Mouse (Mus musculus) effector memory CD4-positive, alpha-beta T cell, adult 7 months (primary cell): ENCODE measurements around the gene Plekhj1. TPM values are rescaled to one million over a fixed set of nuclear protein-coding genes. Genes with fewer than 3 reads are reported as not detected.

Experiments
- polyA plus RNA-seq: library from polyadenylated mRNA; unstranded; fragments of 100-300 nt; shearing (Covaris generic); gene quantifications from one replicate; pipeline ENCODE4 v1.2.1, GENCODE M21; 2017

Gene Plekhj1
- 202 TPM for polyA plus RNA-seq

DNA sequence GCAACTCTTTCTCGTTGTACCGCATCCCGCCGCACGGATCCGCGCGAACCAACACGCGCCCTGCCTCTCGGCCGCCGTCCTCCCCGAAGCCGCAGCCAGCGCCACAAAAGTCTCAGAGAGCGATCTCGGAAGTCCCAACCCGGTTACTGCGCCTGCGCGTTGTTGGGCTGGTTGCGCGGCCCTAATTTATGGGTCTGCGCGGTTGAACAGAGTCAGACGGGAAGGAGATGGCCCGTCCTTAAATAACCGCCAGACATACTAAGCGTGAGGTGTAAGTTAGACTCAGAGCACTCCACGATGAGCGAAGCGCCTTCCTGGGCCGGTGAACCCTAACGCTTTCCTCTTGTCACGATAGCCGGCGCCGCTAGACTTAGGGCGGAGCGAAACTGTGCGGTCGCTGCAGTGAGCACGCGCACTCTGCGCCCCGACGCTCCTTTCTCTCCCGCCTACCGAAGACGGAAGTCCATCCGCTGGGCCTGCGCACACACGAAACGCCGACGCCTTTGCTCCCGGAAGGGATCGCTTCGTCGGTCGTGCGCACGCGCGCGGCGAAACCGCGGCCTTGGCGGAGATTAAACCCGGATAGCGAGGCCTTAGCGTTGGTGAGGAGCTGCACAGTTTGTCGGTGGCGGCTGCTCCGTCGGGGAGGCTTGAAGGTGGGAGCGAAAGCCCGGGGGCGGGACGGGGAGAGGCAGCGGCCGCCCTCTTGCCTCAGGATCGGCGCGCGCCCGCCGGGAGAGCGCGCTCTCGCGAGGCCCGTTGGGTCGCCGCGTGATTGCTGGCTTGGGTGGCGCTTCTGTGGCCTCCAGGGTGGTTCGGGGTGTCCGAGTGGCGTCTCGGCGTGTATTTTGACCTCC is at the start of gene Plekhj1, which contains the start of gene Sf3a2:
Gene Plekhj1, minus strand, starts transcription at position 477 of the 857 bp plus-strand sequence.
Gene Sf3a2, plus strand, starts transcription at position 49 of the 857 bp plus-strand sequence.

DNA sequence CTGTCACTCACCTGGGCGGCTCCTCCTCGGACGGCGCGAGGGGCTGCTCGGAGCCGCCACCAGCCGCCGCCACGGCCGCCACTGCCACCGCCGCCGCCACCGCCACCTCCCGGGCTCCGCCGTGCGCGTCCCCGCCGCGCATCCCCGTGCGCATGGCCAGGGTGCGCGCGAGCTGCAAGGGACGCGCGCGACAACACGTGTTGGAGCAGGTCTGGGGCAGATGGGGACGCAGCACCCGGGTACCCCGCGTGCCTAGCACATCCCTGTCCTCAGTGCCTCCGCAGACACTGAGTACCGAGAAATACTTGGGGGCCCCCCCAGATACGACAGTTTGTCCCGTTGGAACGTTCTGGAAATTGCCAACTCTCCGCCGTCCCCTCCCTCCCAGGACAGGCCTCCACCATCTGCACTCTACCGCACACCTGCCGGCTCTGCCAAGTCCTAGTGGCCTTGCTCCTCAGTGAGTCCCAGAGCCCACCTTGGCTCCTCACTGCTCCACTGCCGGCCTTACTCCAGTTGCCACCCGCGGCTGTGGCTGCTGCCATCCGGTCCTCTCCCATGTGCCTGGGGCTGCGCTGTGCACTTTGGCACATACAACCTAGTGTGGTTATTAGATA is 45.6 kb upstream of the Plekhj1 start, which contains the start of gene Lingo3:
Gene Lingo3, minus strand, starts transcription at position 109 of the 617 bp plus-strand sequence.

DNA sequence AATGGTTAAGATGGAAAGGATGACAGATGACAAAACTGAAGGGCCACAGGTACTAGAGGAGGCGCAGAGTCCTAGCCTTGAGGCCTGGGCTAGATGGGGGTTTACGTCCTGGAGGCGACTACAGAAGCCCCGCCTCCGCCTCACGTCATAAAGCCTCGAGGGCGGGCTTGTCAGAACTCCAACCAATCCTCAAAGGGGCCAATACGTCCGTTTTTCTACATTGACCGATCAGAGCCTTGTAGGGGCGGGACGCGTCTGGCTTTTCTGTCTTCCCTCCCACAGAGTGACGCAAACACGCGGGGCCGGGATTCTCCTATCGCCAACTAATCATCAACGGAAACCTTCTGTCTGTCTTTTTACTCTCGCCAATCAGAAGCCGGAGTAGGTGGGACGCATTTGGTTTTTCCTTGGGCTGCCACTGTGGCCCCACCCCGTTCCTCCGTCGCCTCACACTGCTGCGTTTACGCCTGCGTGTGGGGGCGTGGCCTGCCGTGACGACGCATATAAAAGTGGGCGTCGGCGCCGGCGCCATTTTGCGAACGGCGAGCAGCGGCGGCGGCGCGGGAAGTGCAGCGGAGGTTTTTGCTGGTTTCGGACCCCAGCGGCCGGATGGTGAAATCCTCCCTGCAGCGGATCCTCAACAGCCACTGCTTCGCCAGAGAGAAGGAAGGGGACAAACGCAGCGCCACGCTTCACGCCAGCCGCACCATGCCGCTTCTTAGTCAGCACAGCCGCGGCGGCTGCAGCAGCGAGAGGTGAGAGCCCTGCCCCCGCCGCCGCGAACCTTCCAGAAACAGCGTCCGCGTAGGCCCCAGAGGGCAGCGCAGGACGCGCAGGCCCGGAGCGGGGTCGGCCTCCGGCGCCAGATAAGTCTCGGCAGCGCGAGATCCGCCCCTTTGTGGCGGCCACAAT is 28.0 kb upstream of the Plekhj1 start, which contains the start of gene Oaz1:
Gene Oaz1, plus strand, starts transcription at position 506 of the 912 bp plus-strand sequence.

DNA sequence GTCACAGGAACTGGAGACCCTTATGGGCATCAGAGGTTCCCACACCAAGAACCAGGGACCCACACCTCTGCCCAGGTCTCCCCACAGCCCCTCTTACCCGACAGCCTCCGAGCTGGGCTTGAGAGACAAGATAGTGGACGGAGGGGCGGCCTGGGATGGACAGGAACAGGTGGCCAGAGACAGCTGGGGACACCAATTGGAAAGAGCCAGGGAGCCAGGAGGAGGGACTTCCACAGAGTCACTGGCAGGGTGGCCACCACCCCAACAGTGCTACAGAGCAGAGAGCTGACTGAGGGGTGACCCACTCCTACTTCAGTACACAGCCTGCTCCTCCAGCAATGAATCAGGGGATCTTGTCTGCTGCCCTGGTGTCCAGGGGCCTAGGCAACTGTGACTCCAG is 14.9 kb upstream of the Plekhj1 start, which contains the start of gene Jsrp1:
Gene Jsrp1, minus strand, starts transcription at position 133 of the 400 bp plus-strand sequence.

DNA sequence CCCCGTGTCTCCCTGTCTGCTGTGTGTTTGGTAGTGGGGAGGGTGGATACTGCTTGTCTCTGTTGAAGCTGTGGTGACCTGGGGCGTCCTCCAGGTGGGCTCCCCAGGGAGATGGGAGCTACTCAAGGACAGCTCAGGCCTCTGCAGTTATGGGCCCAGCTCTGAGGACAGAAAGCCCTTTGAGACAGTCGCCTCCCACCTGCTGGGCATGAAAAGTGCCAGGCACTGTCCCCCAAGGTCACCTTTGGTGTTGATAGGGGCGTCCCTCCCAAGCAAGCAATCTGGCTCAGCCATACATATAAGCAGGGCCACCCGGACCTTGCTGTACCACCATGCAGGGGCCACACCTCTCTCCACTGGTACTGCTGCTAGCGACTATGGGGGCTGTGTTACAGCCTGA is 6.5 kb upstream of the Plekhj1 start, which contains the start of gene Amh:
Gene Amh, plus strand, starts transcription at position 328 of the 400 bp plus-strand sequence.

DNA sequence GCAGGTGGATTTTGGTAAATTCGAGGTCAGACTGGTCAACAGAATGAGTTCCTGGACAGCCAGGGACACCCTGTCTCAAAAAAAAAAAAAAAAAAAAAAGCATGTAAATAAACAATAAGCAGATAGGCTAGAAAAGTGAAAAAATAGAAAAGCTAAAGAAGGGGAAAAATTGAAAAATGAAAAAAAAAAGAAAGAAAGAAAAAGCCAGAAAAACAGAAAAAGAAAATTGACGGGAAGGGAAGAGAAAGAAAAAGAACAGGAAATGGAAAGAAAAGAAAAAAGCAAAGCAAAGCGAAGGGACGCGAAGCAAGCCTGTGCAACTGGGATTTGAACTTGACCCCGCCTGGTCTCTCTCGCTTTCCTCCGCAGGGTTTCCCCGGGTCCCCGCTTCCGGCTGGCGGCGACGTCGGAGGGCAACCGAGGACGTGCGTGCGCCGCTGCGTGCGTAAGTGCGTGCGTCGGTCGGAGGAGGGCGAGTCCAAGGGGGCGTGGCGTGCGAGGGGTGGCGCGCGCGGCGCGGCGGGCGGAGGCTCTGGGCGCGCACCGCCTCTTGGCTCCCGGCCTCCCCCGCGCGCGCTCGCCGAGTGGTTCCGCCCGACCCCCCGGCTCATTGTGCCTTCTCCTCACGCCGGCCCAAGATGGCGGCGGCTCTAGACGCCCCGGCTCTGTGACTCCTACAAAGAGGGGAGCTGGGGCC is 43.7 kb downstream of the Plekhj1 start, which contains the start of gene Dot1l:
Gene Dot1l, plus strand, starts transcription at position 613 of the 697 bp plus-strand sequence.

Other genes starting within 250 kb of the Plekhj1 start
- gene Rexo1, start 237.1 kb downstream of the Plekhj1 start, polyA plus RNA-seq: 55.7 TPM
- 16.2 TPM for gene Klf16, start 221.3 kb downstream of the Plekhj1 start, polyA plus RNA-seq
- 92.3 TPM for gene Abhd17a, start 208.3 kb downstream of the Plekhj1 start, polyA plus RNA-seq
- 106 TPM for gene Scamp4, start 195.8 kb downstream of the Plekhj1 start, polyA plus RNA-seq
- 6.2 TPM for gene Adat3, start 195.7 kb downstream of the Plekhj1 start, polyA plus RNA-seq
- gene Gm49322, start 192.6 kb downstream of the Plekhj1 start, polyA plus RNA-seq: 14.3 TPM
- gene Csnk1g2, start 175.8 kb downstream of the Plekhj1 start, polyA plus RNA-seq: 338 TPM
- 16.0 TPM for gene Btbd2, start 141.6 kb downstream of the Plekhj1 start, polyA plus RNA-seq
- gene Mknk2, start 120.5 kb downstream of the Plekhj1 start, polyA plus RNA-seq: 200 TPM
- gene Mob3a, start 96.6 kb downstream of the Plekhj1 start, polyA plus RNA-seq: 123 TPM
- 72.1 TPM for gene Izumo4, start 96.4 kb downstream of the Plekhj1 start, polyA plus RNA-seq
- gene Ap3d1, start 56.4 kb downstream of the Plekhj1 start, polyA plus RNA-seq: 70.3 TPM
- 52.5 TPM for gene Dot1l, start 43.4 kb downstream of the Plekhj1 start, polyA plus RNA-seq
- 57.5 TPM for gene Sf3a2, start 428 bp downstream of the Plekhj1 start, polyA plus RNA-seq
- gene Amh, start 6.6 kb upstream of the Plekhj1 start, polyA plus RNA-seq: not detected
- gene Jsrp1, start 14.9 kb upstream of the Plekhj1 start, polyA plus RNA-seq: 2.0 TPM
- 2,187 TPM for gene Oaz1, start 28.0 kb upstream of the Plekhj1 start, polyA plus RNA-seq
- gene Lingo3, start 45.4 kb upstream of the Plekhj1 start, polyA plus RNA-seq: 0.11 TPM
- 76.0 TPM for gene Lsm7, start 56.6 kb upstream of the Plekhj1 start, polyA plus RNA-seq
- 18.4 TPM for gene Sppl2b, start 56.6 kb upstream of the Plekhj1 start, polyA plus RNA-seq
- not detected for gene Tmprss9, start 73.2 kb upstream of the Plekhj1 start, polyA plus RNA-seq
- 151 TPM for gene Timm13, start 102.3 kb upstream of the Plekhj1 start, polyA plus RNA-seq
- 18.5 TPM for gene Lmnb2, start 119.6 kb upstream of the Plekhj1 start, polyA plus RNA-seq
- gene Gadd45b, start 131.4 kb upstream of the Plekhj1 start, polyA plus RNA-seq: 743 TPM
- gene Gng7, start 216.3 kb upstream of the Plekhj1 start, polyA plus RNA-seq: 0.55 TPM
- gene Diras1, start 227.0 kb upstream of the Plekhj1 start, polyA plus RNA-seq: not detected
- gene Slc39a3, start 238.8 kb upstream of the Plekhj1 start, polyA plus RNA-seq: 11.1 TPM